Mouse (Mus musculus): Measurements from ENCODE around the gene Cdc5l. TPM values are rescaled to one million over a fixed set of nuclear protein-coding genes. Genes with fewer than 3 reads are reported as not detected.

Gene Cdc5l
- polyA plus RNA-seq, 1 experiment, result 5.0 TPM

DNA sequence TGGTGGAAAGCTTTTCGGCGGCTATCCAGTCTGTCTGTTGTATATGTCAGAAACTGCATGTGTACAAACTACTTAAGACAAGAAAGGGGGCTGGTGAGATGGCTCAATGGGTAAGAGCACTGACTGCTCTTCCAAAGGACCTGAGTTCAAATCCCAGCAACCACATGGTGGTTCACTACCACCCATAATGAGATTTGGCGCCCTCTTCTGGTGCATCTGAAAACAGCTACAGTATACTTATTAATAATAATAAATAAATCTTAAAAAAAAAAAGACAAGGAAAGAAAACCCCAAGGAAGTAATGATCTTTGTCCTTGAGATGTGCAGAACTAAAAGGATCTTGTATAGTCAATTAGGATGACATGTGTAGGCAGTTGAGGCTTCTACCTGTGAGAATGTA lies 36.0 kb downstream of the Cdc5l start:
- no peak for TF ChIP-seq GATA1 (IDR thresholded peaks at IDR 0.05; ENCODE audit: low read length)

DNA sequence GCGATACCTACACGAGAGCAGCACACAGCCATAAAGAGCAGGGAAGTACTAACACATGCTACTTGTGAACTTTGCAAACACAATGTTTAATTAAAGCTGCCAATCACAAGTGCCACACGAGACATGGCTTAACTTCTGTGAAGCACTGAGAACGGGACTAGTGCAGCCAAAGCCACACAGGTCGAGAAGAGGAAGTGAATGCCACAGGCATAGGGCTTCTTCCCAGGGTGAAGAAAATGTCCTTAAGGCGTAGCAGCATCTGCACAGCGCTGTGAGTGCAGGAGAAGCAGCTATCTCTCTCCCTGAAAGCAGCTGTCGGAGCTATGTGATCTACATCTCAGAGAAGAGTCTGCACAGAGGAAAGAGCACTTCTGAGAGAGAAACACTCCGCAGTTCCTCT lies 38.9 kb downstream of the Cdc5l start:
- TF ChIP-seq GATA1 (IDR thresholded peaks at IDR 0.05; ENCODE audit: low read length), result no peak

DNA sequence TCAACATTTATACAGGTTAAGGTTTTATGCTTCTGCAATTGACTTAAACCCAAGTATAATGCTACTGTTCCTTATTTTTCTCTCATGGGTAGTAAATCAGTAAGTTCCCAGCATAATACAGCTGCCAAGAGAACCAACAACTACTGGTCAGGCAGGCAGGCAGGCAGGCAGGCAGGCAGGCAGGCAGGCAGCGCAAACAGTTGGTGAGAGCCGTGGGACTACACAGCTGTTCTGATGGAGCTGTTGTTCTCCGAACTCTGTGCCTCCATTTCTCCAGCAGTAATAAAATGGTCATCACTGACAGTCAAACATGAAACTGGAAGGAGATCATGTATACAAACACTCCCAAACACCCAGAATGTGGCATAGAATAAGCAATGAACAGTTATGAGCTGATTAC lies 39.8 kb downstream of the Cdc5l start:
- TF ChIP-seq GATA1 (IDR thresholded peaks at IDR 0.05; ENCODE audit: low read length), result no peak

DNA sequence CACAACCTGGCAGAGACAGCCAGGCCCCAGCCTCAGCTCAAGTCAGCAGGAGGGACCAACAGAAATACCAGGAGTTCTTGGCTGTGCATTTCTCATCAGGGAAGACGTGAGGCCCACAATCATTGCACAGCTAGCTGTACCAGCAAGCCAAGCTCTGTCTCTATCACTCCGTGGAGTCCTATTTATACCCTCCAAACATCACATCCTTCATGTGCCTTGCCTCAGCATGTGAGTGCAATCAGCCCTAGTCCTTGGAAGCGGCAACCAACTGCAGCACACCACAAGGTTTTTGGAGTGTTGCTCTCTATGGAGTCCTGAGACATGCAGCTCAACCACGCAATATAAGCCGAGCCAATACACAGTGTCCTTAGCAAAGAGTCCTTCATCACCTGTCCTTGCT lies 43.6 kb downstream of the Cdc5l start:
- no peak for TF ChIP-seq GATA1 (IDR thresholded peaks at IDR 0.05; ENCODE audit: low read length)

DNA sequence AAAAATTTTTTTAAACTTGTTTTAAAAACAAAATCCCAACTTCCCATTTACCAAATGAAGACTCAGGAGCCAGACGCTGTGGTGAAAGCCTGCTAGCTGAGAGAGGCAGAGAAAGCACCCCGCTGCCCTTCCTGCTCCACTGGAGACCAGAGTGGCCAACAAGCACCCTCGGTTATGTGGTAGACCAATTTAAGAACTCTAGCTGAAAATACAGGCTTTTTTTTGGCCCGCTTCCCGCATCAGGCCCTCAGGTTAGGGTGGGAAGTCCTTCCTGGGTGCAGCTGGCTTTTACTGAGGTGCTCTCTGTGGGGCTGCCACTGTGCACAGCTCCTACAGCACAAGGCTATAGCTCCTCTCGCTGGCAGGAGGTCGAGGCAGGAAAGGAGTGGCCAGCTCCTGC lies 46.6 kb downstream of the Cdc5l start:
- TF ChIP-seq GATA1 (IDR thresholded peaks at IDR 0.05; ENCODE audit: low read length), result no peak

DNA sequence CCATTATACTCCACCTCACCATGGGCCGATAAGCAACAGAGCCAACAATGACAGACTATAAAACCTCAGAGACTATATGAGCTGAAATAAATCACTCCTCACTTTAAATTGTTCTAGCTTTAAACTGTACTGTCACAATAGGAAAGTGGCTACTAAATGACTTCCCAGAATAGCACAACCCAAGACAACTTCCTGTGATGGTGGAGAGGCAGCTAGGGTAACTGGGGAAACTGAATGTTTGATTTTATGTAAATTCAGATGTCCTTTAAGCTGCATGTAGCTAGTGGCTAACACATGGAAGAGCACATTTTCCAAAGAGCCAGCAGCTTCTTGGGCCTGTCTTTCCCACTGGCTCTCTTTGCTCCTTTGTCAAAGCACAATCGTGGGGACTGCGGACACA lies 50.2 kb downstream of the Cdc5l start:
- TF ChIP-seq GATA1 (IDR thresholded peaks at IDR 0.05; ENCODE audit: low read length), result no peak

DNA sequence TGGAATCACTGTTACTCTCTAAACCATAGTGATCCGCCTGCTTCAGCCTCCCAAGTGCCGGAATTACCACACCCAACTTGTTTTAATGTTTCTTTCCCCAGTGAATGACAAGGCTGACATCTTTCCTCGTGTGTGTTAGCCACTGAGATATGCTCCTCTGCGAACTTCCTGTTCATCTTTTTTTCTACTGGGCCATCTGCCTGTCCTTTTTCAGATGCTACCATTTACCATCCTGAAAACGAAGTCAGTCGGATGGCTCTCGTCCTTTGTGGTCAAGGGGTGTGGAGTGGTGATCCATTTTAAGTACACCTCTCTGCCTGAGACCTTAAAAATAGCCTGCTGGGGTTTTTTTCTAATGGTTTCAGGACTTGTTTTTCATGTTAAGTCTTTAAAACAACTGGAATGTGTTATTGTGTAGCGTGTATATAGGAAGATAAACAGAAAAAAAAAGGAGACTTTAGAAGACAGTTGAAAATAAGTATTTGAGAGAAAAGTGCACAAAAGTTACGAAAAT lies 54.2 kb downstream of the Cdc5l start:
- TF ChIP-seq GATA1 (IDR thresholded peaks at IDR 0.05; ENCODE audit: low read length), result no peak

DNA sequence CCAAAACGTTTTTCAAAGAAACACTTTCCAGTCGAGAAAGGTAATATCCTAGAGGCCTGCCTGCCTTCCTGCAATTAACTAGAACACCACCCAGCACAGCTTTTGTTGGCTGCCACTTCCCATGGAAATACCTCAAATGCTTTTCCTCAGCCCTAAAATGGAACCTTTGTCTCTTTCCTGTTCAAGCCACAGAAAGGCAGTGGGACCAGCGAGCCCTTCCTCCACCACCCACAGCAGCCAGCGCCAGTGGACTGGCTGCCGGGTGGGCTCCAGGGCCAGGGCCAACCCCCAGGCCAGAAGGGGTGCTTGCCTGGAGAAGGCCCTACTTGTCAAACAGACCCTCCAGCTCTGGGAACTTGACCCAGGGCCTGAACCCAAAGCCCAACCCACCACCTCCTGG lies 56.2 kb downstream of the Cdc5l start:
- no peak for TF ChIP-seq GATA1 (IDR thresholded peaks at IDR 0.05; ENCODE audit: low read length)

DNA sequence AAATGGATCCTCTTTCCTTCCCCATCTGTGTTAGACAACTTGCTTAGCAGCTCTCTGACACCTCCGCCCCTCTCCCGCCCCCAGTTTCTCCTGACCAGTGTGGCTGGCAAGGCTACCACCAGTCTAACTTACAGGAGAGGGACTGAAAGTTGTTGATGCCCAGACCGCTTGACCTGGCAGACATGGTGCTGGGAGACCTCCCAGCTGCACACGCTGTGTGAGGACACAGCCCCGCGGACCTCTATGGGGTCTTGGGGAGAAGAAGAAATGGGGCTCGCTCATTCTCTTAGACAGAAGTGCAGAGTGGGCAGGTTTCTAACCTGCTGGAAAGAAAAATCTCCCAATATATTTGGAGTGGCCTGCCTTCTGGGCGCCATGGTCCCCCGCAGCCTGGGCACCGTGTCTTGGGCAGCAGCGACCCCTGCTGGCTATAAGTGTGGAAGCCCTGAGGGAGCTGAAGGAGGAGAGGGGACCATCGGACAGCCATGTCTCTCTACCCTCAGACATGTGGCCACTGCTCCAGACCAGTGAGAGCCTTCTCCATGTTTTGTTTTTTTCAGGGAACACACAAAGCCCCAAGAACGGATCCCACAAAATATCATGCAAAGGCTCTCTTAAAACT lies 59.4 kb downstream of the Cdc5l start:
- TF ChIP-seq GATA1 (IDR thresholded peaks at IDR 0.05; ENCODE audit: low read length), result no peak

DNA sequence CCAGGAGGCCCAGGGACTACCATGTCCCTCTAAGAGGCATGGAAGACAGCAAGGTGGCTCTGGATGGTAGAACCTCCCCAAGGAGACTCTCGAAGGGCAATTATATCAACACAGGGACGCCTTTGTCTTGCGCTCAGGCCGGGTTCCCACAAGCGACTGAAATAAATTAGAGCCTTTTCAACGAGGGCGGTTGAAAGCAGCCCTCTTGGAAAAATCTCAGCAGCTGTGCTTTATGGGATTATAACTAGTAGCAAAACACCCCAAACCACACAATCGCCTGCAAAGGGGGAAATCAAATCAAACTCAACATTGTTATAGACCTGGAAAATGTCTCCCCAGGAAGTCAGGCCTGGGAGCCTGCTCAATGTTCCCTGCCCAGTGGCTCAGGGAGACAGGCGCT lies 62.5 kb downstream of the Cdc5l start:
- TF ChIP-seq GATA1 (IDR thresholded peaks at IDR 0.05; ENCODE audit: low read length), result no peak

DNA sequence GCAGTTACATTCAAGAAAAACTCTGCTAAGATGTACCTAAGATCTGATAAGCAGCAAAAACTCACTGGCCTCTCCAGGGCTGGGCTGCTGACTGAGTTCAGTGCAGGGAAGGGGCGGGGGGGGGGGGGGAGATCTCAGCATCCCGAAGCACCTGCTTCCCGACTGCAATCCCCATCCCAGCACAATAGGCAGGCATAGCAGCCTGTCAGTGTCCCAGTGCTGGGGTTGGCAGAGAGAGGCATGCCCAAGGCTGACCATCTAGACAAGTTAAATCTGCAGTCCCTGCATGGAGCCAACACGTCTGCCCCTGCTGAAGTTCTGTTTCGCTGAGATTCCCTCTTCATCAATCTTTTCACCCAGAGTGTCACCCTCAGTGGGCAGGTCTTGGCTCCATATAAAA lies 63.0 kb downstream of the Cdc5l start:
- TF ChIP-seq GATA1 (IDR thresholded peaks at IDR 0.05; ENCODE audit: low read length), result no peak

DNA sequence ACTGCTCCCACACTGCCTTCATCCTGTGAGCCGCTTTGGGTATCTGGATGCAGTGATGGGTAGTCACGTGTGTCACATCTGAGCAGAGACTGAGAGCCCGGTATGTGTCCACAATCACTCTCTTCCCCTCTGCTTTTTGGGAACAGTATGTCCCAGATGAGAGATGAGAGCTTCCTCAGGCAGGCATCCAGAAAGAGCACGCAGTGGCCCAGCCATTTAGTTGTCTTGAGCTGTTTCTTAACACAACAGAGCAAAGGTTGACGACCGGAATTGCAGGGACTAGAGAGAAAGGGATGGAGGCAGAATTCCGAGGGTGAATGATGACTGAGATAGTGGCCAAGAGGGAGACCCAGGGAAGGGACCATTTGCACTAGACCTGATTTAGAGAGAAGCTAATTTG lies 68.7 kb downstream of the Cdc5l start:
- TF ChIP-seq GATA1 (IDR thresholded peaks at IDR 0.05; ENCODE audit: low read length), result no peak

DNA sequence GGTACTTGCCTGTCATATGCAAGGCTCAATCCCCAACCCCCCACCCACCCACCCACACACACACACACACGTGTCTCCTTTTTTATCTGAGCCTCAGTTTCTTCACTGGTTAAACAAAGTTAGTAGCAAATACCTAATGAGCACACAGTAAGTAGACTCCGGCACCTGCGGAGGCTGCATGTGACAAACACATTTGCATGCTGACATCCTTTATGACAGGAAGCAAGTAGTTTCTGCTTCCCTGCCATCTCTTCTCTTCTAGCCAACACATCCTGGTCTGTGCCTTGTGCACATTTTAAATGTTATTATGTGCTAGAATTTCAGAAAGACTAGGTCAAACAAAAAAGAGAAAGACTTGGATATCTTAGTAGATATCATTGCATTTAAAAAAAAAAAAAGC lies 72.6 kb downstream of the Cdc5l start:
- no peak for TF ChIP-seq GATA1 (IDR thresholded peaks at IDR 0.05; ENCODE audit: low read length)

DNA sequence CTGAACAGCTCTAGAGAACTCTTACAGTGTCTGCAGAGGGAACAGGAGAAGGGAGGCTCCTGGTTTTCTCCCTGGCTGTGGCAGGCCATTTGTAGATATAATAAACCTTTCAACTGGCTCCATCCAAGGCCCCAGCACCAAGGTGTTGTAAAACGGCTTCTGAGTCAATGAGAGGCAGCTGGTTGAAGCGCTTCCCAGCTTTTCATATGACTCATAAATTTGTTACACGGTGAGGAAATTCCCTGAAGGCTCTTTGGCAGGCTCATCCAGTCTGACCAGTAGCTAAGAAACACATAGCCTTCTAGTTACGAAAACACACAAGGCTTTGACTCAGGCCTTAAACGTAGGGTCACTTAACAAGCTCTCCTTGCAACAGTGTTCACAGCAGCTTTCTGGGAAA lies 74.1 kb downstream of the Cdc5l start:
- TF ChIP-seq GATA1 (IDR thresholded peaks at IDR 0.05; ENCODE audit: low read length), result no peak

DNA sequence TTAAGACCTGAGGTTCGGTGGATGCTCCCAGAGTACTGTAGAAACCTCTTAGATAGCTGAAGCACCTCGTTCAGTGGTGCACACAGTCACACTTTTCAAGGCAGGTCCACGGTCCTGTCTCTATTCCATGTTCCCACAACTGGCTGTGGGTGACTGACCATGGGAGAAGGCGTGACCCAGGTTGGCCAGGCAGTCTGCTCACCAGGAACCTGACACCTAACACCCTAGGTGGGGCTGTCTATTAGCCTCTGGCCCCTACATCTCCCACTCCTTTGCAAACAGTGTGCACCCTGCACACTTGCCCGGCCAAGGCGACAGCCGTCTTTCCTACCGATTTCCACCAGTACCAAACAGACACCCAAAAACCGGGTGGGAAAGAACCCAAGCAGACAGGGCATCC lies 77.1 kb downstream of the Cdc5l start:
- no peak for TF ChIP-seq GATA1 (IDR thresholded peaks at IDR 0.05; ENCODE audit: low read length)

DNA sequence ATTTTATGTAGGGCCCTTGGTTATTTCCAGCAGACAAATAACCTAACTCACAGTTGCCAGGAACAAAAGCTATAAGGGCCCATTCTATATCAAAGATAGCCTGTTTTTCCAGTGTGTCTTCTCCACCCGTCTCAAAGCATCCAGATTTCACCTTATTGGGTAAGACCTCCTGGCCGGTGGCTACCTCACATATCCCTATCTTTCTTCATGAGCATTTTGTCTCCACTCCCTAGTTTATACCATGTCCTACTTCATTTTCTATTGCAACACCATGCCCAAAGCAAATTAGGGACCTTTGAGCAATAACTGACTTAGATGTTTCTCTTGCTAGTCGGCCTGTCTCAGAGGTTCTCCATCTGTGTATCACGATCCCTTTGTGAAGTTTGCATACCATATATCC lies 85.6 kb downstream of the Cdc5l start:
- TF ChIP-seq GATA1 (IDR thresholded peaks at IDR 0.05; ENCODE audit: low read length), result no peak

Other genes with a start within 250 kb of the Cdc5l start
- not detected in 2 replicates for gene Spats1, start 41.7 kb upstream of the Cdc5l start, polyA plus RNA-seq (2012)
- 37.7 and 45.9 TPM in 2 replicates for gene Aars2, start 73.1 kb upstream of the Cdc5l start, polyA plus RNA-seq (2012)
- gene Tcte1, start 89.7 kb upstream of the Cdc5l start, polyA plus RNA-seq (2012), result not detected in 2 replicates
- not detected in 2 replicates for gene Tmem151b, start 115.9 kb upstream of the Cdc5l start, polyA plus RNA-seq (2012)
- 2.7 and 2.9 TPM in 2 replicates for gene Nfkbie, start 122.0 kb upstream of the Cdc5l start, polyA plus RNA-seq (2012)
- 34.0 and 66.2 TPM in 2 replicates for gene Slc35b2, start 130.1 kb upstream of the Cdc5l start, polyA plus RNA-seq (2012)
- gene Hsp90ab1, start 139.5 kb upstream of the Cdc5l start, polyA plus RNA-seq (2012), result 319 and 874 TPM in 2 replicates
- gene Slc29a1, start 165.9 kb upstream of the Cdc5l start, polyA plus RNA-seq (2012), result 136 and 228 TPM in 2 replicates
- gene Mymx, start 168.4 kb upstream of the Cdc5l start, polyA plus RNA-seq (2012), result not detected in 2 replicates
- not detected in 2 replicates for gene Capn11, start 225.6 kb upstream of the Cdc5l start, polyA plus RNA-seq (2012)

All from G1E-ER4 (cell line).